Mouse (Mus musculus) urinary bladder, postnatal 25 days (tissue): ENCODE measurements at regions not wholly inside any gene's neighbourhood (a gene's known extent, or its start where the extent isn't known, plus 50 kb on each side); places are given as distances from the start of the nearest gene placed in this dataset.
"Not testable (repeated sequence)": the region's sequence is repeated elsewhere in the genome, so short reads cannot be mapped to it uniquely, and the experiment has no call there.

Experiments
- DNase-seq: peaks from one replicate; pipeline ENCODE4 v3.0.0; 2022; ENCODE audit warnings: low spot score

- DNase-seq = no peak
Observed at GRCm38 (mm10) chr11:52460190-52460780, 64.1 kb downstream of the 9530068E07Rik start.

- not testable (repeated sequence) for DNase-seq
Observed at GRCm38 (mm10) chr11:52471128-52471527, 74.9 kb downstream of the 9530068E07Rik start.

GRCm38 (mm10) chr11:52480111-52480510, 83.9 kb downstream of the 9530068E07Rik start:
- DNase-seq = not testable (repeated sequence)

GRCm38 (mm10) chr11:52480694-52481093, 84.5 kb downstream of the 9530068E07Rik start:
- DNase-seq = not testable (repeated sequence)

GRCm38 (mm10) chr11:52483534-52483933, 87.3 kb downstream of the 9530068E07Rik start:
- not testable (repeated sequence) for DNase-seq

GRCm38 (mm10) chr11:52488538-52488937, 92.3 kb downstream of the 9530068E07Rik start:
- DNase-seq = not testable (repeated sequence)

GRCm38 (mm10) chr11:52493336-52493735, 97.1 kb downstream of the 9530068E07Rik start:
- no peak for DNase-seq

- no peak for DNase-seq
Observed at GRCm38 (mm10) chr11:52496908-52497307, 100.7 kb downstream of the 9530068E07Rik start.

- DNase-seq = no peak
Observed at GRCm38 (mm10) chr11:52502759-52503365, 106.6 kb downstream of the 9530068E07Rik start.

- no peak for DNase-seq
Observed at GRCm38 (mm10) chr11:52511831-52512297, 115.6 kb downstream of the 9530068E07Rik start.

- DNase-seq = no peak
Observed at GRCm38 (mm10) chr11:52517330-52517729, 121.1 kb downstream of the 9530068E07Rik start.

GRCm38 (mm10) chr11:52519877-52520276, 123.6 kb downstream of the 9530068E07Rik start:
- DNase-seq = no peak

- peak; percentile 32 for DNase-seq
Observed at GRCm38 (mm10) chr11:52521879-52522278, 125.7 kb downstream of the 9530068E07Rik start.

- DNase-seq = no peak
Observed at GRCm38 (mm10) chr11:52522384-52522783, 126.2 kb downstream of the 9530068E07Rik start.

- no peak for DNase-seq
Observed at GRCm38 (mm10) chr11:52523191-52523590, 127.0 kb downstream of the 9530068E07Rik start.

GRCm38 (mm10) chr11:52523671-52524070, 127.4 kb downstream of the 9530068E07Rik start:
- DNase-seq = no peak

GRCm38 (mm10) chr11:52525446-52525845, 129.2 kb downstream of the 9530068E07Rik start:
- no peak for DNase-seq

- no peak for DNase-seq
Observed at GRCm38 (mm10) chr11:52526306-52526705, 130.1 kb downstream of the 9530068E07Rik start.

- no peak for DNase-seq
Observed at GRCm38 (mm10) chr11:52533379-52533778, 137.2 kb downstream of the 9530068E07Rik start.

- DNase-seq = no peak
Observed at GRCm38 (mm10) chr11:52534586-52534985, 138.4 kb downstream of the 9530068E07Rik start.

- no peak for DNase-seq
Observed at GRCm38 (mm10) chr11:52536211-52536610, 140.0 kb downstream of the 9530068E07Rik start.

GRCm38 (mm10) chr11:52536841-52537240, 140.6 kb downstream of the 9530068E07Rik start:
- DNase-seq = no peak

- no peak for DNase-seq
Observed at GRCm38 (mm10) chr11:52537819-52538435, 141.7 kb downstream of the 9530068E07Rik start.
